Mouse (Mus musculus): ENCODE results near the gene Cox5a.
A peak's percentile ranks its signal among the peaks of the same experiment; 100 is the strongest.

DNA sequence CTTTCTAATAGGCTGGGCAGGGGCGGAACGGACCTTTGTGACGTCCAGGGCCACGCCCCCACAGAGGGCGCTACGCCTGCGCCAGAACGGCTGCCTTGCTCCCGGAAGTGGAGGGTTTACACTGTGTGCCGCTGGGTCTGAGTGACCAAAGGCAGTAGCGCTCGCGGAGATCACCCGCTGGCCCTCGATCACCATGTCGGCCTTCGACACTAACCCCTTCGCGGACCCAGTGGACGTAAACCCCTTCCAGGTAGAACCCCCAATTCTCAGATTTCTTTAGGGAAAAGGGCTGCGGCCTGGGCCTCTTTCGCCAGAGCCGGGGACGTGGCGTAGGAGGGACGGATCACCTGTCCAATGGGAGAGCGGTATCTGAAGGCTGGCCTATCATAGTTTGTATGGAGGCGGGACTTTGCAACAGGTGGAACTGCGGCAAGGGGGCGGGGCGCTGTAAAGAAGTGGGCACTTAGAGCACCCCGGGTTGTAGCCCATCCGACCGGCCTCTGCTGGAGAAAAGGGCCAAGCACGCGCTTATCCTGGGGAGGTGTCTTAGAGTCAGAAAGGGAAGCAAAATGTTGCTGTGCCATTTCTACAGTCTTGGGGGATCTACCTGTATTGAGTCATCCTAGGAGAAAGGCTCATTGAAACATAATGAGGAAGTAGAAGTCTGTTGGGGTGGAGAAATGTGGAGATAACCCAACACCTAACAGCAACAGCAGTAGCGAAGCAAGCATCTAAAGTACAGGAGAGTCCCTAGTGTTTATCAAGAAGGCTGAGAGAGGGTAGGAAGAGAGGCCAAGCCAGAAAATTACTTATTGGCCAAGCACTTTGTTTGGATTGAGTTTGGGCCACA lies 40.0 kb downstream of the Cox5a start, which contains the start of gene Scamp2:
- TF ChIP-seq CTCF (IDR thresholded peaks at IDR 0.05; ENCODE audit: extremely low read depth, insufficient read depth, insufficient read length, insufficient replicate concordance) (0 out of 2 replicates have a peak, but pooled peaks have one; percentile 9), POLR2A (IDR thresholded peaks at IDR 0.05; ENCODE audit: low read depth, low read length) (peak; percentile 87)
